Mouse (Mus musculus) layer of hippocampus, postnatal 14 days (tissue): ENCODE results near the gene Coa3. TPM values are rescaled to one million over a fixed set of nuclear protein-coding genes. Genes with fewer than 3 reads are reported as not detected.

Experiments
- total RNA-seq, 2 experiments: library from RNA; stranded (reverse); gene quantifications; 2 replicates each; pipeline ENCODE4 v1.2.3; 2021

The Coa3 gene
- total RNA-seq, 2 experiments from 2014 or later: 82.2 to 93.7 TPM

Other genes with a start within 250 kb of the Coa3 start
- gene Naglu, start 209.1 kb downstream of the Coa3 start, total RNA-seq: 10 to 100 TPM in 1 of 2 experiments, 1 to 10 TPM in 1; 9.3 to 10.3 TPM
- under 1 TPM; 0.38 to 0.81 TPM for gene Hsd17b1, start 200.7 kb downstream of the Coa3 start, total RNA-seq
- gene Coasy, start 196.5 kb downstream of the Coa3 start, total RNA-seq: 10 to 100 TPM; 32.6 to 35.7 TPM
- gene Mlx, start 191.8 kb downstream of the Coa3 start, total RNA-seq: 10 to 100 TPM; 46.3 to 49.6 TPM
- 1 to 10 TPM; 2.7 to 4.9 TPM for gene Psmc3ip, start 183.7 kb downstream of the Coa3 start, total RNA-seq
- 10 to 100 TPM; 57.1 to 61.1 TPM for gene Retreg3, start 159.2 kb downstream of the Coa3 start, total RNA-seq
- gene Tubg1, start 159.2 kb downstream of the Coa3 start, total RNA-seq: 10 to 100 TPM; 48.9 to 52.6 TPM
- gene Tubg2, start 123.2 kb downstream of the Coa3 start, total RNA-seq: 10 to 100 TPM; 36.7 to 41.0 TPM
- gene Cntnap1, start 108.6 kb downstream of the Coa3 start, total RNA-seq: 100 to 1,000 TPM; 137 to 149 TPM
- gene Plekhh3, start 107.8 kb downstream of the Coa3 start, total RNA-seq: 10 to 100 TPM; 14.2 to 16.1 TPM
- gene Ccr10, start 103.7 kb downstream of the Coa3 start, total RNA-seq: under 1 TPM in 1 of 2 experiments, not detected in 1; 0.18 TPM
- gene Ezh1, start 52.7 kb downstream of the Coa3 start, total RNA-seq: 10 to 100 TPM; 38.2 to 40.0 TPM
- gene Ramp2, start 33.1 kb downstream of the Coa3 start, total RNA-seq: 10 to 100 TPM; 74.0 to 75.7 TPM
- 10 to 100 TPM; 72.3 to 80.9 TPM for gene Vps25, start 25.4 kb downstream of the Coa3 start, total RNA-seq
- 1 to 10 TPM; 6.9 to 9.4 TPM for gene Wnk4, start 18.5 kb downstream of the Coa3 start, total RNA-seq
- under 1 TPM; 0.33 to 0.46 TPM for gene Cntd1, start 102 bp downstream of the Coa3 start, total RNA-seq
- gene Becn1, start 23.2 kb upstream of the Coa3 start, total RNA-seq: 100 to 1,000 TPM; 182 to 185 TPM
- gene Psme3, start 37.1 kb upstream of the Coa3 start, total RNA-seq: 100 to 1,000 TPM; 103 to 114 TPM
- 1 to 10 TPM; 4.8 to 5.4 TPM for gene Aoc2, start 45.9 kb upstream of the Coa3 start, total RNA-seq
- 1 to 10 TPM; 1.6 to 2.7 TPM for gene Aoc3, start 51.5 kb upstream of the Coa3 start, total RNA-seq
- gene G6pc, start 88.4 kb upstream of the Coa3 start, total RNA-seq: under 1 TPM in 1 of 2 experiments, not detected in 1; 0.14 TPM
- 10 to 100 TPM; 41.9 to 43.7 TPM for gene Aarsd1, start 138.5 kb upstream of the Coa3 start, total RNA-seq
- gene Gm27029, start 145.7 kb upstream of the Coa3 start, total RNA-seq: 1 to 10 TPM; 4.8 to 5.7 TPM
- gene Rundc1, start 146.0 kb upstream of the Coa3 start, total RNA-seq: 10 to 100 TPM; 29.7 to 30.1 TPM
- gene Ptges3l, start 146.2 kb upstream of the Coa3 start, total RNA-seq: 1 to 10 TPM; 3.2 to 4.8 TPM
- 10 to 100 TPM; 45.9 to 49.9 TPM for gene Rpl27, start 163.2 kb upstream of the Coa3 start, total RNA-seq
- 1 to 10 TPM; 2.6 to 3.1 TPM for gene Ifi35, start 169.3 kb upstream of the Coa3 start, total RNA-seq
- gene Rnd2, start 185.9 kb upstream of the Coa3 start, total RNA-seq: 100 to 1,000 TPM; 210 to 231 TPM
- gene Vat1, start 187.1 kb upstream of the Coa3 start, total RNA-seq: 10 to 100 TPM; 53.0 to 64.9 TPM